Mouse (Mus musculus) myocyte (in vitro differentiated cells): ENCODE measurements around the gene Ss18l2. TPM values are rescaled to one million over a fixed set of nuclear protein-coding genes. Genes with fewer than 3 reads are reported as not detected.

Experiments used
- H3K27me3 ChIP-seq: one replicate; pipeline ENCODE4 v1.6.1; 2011; ENCODE audit not compliant: control insufficient read depth, insufficient read depth, insufficient read length
- H3K36me3 ChIP-seq: one replicate; pipeline ENCODE4 v1.6.1; 2011; ENCODE audit not compliant: control insufficient read depth, insufficient read depth
- H3K4me2 ChIP-seq: one replicate; pipeline ENCODE4 v1.6.1; 2011; ENCODE audit warnings: low read depth, control low read depth
- H3K4me3 ChIP-seq: one replicate; pipeline ENCODE4 v1.5.1; 2011; ENCODE audit warnings: mild to moderate bottlenecking, control low read depth, moderate library complexity
- H3K79me2 ChIP-seq: one replicate; pipeline ENCODE4 v1.6.1; 2011; ENCODE audit not compliant: control insufficient read depth, insufficient read depth
- H3ac ChIP-seq: one replicate; pipeline ENCODE4 v1.6.1; 2011; ENCODE audit not compliant: control insufficient read depth, insufficient read length
- CEBPB ChIP-seq: IDR thresholded peaks from 2 replicates; pipeline ENCODE4 v1.6.1; 2011; ENCODE audit warnings: mild to moderate bottlenecking, moderate library complexity; ENCODE audit not compliant: poor library complexity, insufficient read depth, severe bottlenecking
- E2F4 ChIP-seq: IDR thresholded peaks from one replicate; pipeline ENCODE4 v1.6.1; 2011; ENCODE audit warnings: mild to moderate bottlenecking, control low read depth, moderate library complexity; ENCODE audit not compliant: insufficient read depth
- MAX ChIP-seq: IDR thresholded peaks from one replicate; pipeline ENCODE4 v1.6.1; 2011; ENCODE audit warnings: low read depth, mild to moderate bottlenecking, control low read depth
- MYOD1 ChIP-seq, 3 experiments: IDR thresholded peaks; one replicate each; pipeline ENCODE4 v1.6.1; 2011; ENCODE audit warnings: control low read depth in 2 of 3, low read depth in 2 of 3, mild to moderate bottlenecking in 2 of 3, moderate library complexity in 1 of 3; ENCODE audit not compliant: insufficient read length in 2 of 3, control insufficient read depth in 1 of 3
- MYOG ChIP-seq, 3 experiments: IDR thresholded peaks; one replicate each; pipeline ENCODE4 v1.6.1; 2011; ENCODE audit warnings: control low read depth in 2 of 3, low read depth in 2 of 3, mild to moderate bottlenecking in 2 of 3; ENCODE audit not compliant: insufficient read length in 2 of 3, control insufficient read depth in 1 of 3, insufficient read depth in 1 of 3
- POLR2A ChIP-seq: IDR thresholded peaks from one replicate; pipeline ENCODE4 v1.6.1; 2011; ENCODE audit warnings: low read depth, mild to moderate bottlenecking, control low read depth, moderate library complexity; ENCODE audit not compliant: insufficient read length
- POLR2AphosphoS2 ChIP-seq: IDR thresholded peaks from one replicate; pipeline ENCODE4 v1.6.1; 2011; ENCODE audit warnings: low read depth, control low read depth; ENCODE audit not compliant: insufficient read length
- REST ChIP-seq: IDR thresholded peaks from one replicate; pipeline ENCODE4 v1.6.1; 2011; ENCODE audit warnings: mild to moderate bottlenecking, control low read depth, moderate library complexity; ENCODE audit not compliant: insufficient read depth, insufficient read length
- SRF ChIP-seq: IDR thresholded peaks from one replicate; pipeline ENCODE4 v1.6.1; 2011; ENCODE audit warnings: low read depth; ENCODE audit not compliant: control insufficient read depth, insufficient read length
- TCF12 ChIP-seq: IDR thresholded peaks from one replicate; pipeline ENCODE4 v1.6.1; 2011; ENCODE audit warnings: mild to moderate bottlenecking, control low read depth; ENCODE audit not compliant: poor library complexity, insufficient read depth, severe bottlenecking
- TCF3 ChIP-seq: IDR thresholded peaks from one replicate; pipeline ENCODE4 v1.6.1; 2011; ENCODE audit warnings: low read depth, control low read depth; ENCODE audit not compliant: insufficient read length
- USF1 ChIP-seq: IDR thresholded peaks from one replicate; pipeline ENCODE4 v1.6.1; 2011; ENCODE audit warnings: low read depth, mild to moderate bottlenecking, control low read depth, moderate library complexity
- polyA plus RNA-seq: library from polyadenylated mRNA; unstranded; fragments of >200 nt; fragmentation: generic; extraction: Trizol; gene quantifications from one replicate; pipeline ENCODE4 v1.2.1, GENCODE M21; 2012; ENCODE audit warnings: missing spikeins

Gene Ss18l2
- polyA plus RNA-seq, 1 experiment, result 81.5 TPM

DNA sequence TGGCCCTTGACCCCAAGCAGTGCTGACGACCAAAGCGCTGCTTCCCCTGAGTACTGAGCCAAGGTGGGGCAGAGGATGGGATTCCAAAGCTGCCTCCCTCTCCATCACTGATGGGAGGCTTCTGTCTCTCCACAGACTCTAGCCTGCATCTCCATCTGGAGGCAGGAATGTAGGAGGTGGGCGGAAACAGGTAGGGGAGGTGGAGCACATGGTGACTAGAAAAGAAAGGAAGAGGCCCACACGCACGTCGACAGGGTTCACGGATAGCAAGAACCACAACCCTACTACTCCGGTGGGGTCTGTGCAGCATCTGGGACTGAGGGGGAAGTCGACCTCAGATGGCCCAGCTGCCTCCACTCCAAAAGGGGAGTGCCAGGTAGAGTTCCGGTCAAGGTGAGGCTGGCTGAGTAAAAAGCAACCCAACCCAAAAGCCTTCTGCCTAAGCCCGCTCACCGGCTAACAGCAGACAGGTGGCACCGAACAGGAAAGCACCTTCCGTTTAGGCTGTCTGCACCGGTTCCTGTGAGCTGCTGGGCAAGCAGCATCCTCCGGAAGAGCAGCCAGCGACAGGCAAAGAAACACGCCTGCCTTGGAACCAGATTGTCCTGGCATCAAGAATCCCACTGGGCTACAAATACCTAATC, 28.0 kb upstream of the Ss18l2 start:
- TF ChIP-seq E2F4, result no peak
- no peak for TF ChIP-seq MAX
- no peak for TF ChIP-seq TCF3
- TF ChIP-seq SRF, result no peak
- TF ChIP-seq CEBPB, result no peak
- no peak for TF ChIP-seq POLR2A
- no peak for TF ChIP-seq POLR2AphosphoS2
- TF ChIP-seq TCF12, result no peak
- TF ChIP-seq MYOG (IDR thresholded peaks at IDR 0.05; ENCODE audit: control insufficient read depth in 1 of 3, insufficient read depth in 1 of 3, insufficient read length in 2 of 3, low read depth in 2 of 3), result no peak
- TF ChIP-seq REST, result no peak
- TF ChIP-seq USF1, result no peak
- no peak for TF ChIP-seq MYOD1 (IDR thresholded peaks at IDR 0.05; ENCODE audit: control insufficient read depth in 1 of 3, insufficient read length in 2 of 3, low read depth in 2 of 3)
- no peak overlapping the region for H3K4me3 ChIP-seq
- no peaks in the 10 kb centered on the region for H3K36me3 ChIP-seq
- H3K4me2 ChIP-seq, result no peak overlapping the region
- no peaks in the 10 kb centered on the region for H3K27me3 ChIP-seq
- H3K79me2 ChIP-seq, result no peaks in the 10 kb centered on the region
- H3ac ChIP-seq, result no peak overlapping the region

DNA sequence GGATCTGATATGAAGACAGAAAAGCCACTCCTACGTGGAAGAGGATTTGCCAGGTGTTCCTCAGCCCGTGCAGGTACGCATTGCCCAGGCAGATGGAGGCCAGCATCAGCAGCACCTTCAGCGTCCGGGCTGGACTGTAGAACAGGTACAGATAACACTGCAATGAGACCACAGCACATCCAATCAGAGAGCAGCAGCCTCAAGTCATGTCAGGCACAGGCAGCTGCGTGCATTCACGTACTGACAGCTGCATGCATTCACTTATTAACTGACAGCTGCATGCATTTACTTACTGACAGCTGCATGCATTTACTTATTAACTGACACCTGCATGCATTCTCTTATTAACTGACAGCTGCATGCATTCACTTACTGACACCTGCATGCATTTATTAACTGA, 25.4 kb upstream of the Ss18l2 start:
- no peak overlapping the region for H3K4me3 ChIP-seq
- no peaks in the 10 kb centered on the region for H3K36me3 ChIP-seq
- H3K27me3 ChIP-seq, result no peaks in the 10 kb centered on the region
- peak in 2 of 3 experiments; percentile 21 to 79 for TF ChIP-seq MYOG (IDR thresholded peaks at IDR 0.05; ENCODE audit: control insufficient read depth in 1 of 3, insufficient read depth in 1 of 3, insufficient read length in 2 of 3, low read depth in 2 of 3)
- TF ChIP-seq MAX, result no peak
- peak in 2 of 3 experiments; percentile 62 to 64 for TF ChIP-seq MYOD1 (IDR thresholded peaks at IDR 0.05; ENCODE audit: control insufficient read depth in 1 of 3, insufficient read length in 2 of 3, low read depth in 2 of 3)
- H3K79me2 ChIP-seq, result no peaks in the 10 kb centered on the region
- no peak overlapping the region for H3K4me2 ChIP-seq
- no peak overlapping the region for H3ac ChIP-seq

DNA sequence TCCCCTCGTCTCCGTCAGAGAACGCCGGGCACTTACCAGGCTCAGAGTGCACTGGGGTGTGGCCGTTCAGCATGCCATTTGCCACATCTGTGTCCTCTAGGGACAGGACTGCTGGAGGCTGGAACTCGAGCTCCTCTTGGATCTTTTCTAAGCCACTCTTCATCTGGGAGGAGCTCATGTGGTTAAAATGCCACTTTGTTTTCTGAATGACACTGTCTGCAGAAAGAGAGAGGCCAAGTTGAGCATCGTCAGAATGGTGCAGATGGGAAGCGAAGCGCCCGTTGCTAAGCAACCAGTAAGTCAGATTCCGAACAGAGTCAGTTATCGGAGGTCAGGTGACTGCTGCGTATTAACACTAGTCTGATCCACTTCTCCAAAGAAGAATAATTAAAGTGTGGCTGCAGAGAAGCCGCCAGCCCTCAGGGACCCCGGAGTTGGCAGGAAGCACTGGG, 19.9 kb upstream of the Ss18l2 start:
- Histone ChIP-seq H3K4me2 (no peak overlapping the region), H3K4me3 (no peak overlapping the region), H3ac (no peak overlapping the region), H3K36me3 (no peaks in the 10 kb centered on the region), H3K27me3 (no peaks in the 10 kb centered on the region), H3K79me2 (no peaks in the 10 kb centered on the region)
- TF ChIP-seq MYOD1 (IDR thresholded peaks at IDR 0.05; ENCODE audit: control insufficient read depth in 1 of 3, insufficient read length in 2 of 3, low read depth in 2 of 3), result no peak
- TF ChIP-seq SRF, result no peak
- TF ChIP-seq E2F4, result no peak
- no peak for TF ChIP-seq USF1
- no peak for TF ChIP-seq MAX
- no peak for TF ChIP-seq POLR2AphosphoS2
- no peak for TF ChIP-seq REST
- TF ChIP-seq TCF3, result no peak
- no peak for TF ChIP-seq TCF12
- no peak for TF ChIP-seq MYOG (IDR thresholded peaks at IDR 0.05; ENCODE audit: control insufficient read depth in 1 of 3, insufficient read depth in 1 of 3, insufficient read length in 2 of 3, low read depth in 2 of 3)
- no peak for TF ChIP-seq CEBPB
- TF ChIP-seq POLR2A, result no peak

DNA sequence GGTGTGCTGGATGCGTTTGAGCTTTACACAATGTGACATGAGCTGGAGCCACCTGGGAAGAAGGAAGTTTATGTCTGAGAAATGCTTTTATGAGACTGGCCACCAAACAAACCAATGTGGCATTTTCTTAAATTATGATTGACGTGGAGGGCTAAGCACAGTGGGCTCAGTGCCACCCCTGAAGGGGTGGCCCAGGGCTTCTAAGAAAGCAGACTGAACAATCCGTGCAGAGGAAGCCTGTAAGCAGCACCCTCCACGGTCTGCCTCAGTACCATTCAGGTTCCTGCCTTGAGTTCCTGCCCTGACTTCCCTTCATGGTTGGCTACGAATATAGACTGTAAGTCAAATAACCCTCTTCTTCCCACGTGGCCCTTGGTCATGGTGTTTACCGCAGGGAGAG, 19.4 kb upstream of the Ss18l2 start:
- Histone ChIP-seq H3K36me3 (no peaks in the 10 kb centered on the region), H3ac (no peak overlapping the region), H3K4me3 (no peak overlapping the region), H3K4me2 (no peak overlapping the region), H3K79me2 (no peaks in the 10 kb centered on the region), H3K27me3 (no peaks in the 10 kb centered on the region)
- no peak for TF ChIP-seq POLR2AphosphoS2
- TF ChIP-seq MYOD1 (IDR thresholded peaks at IDR 0.05; ENCODE audit: control insufficient read depth in 1 of 3, insufficient read length in 2 of 3, low read depth in 2 of 3), result no peak
- TF ChIP-seq MAX, result no peak
- TF ChIP-seq CEBPB, result no peak
- no peak for TF ChIP-seq USF1
- TF ChIP-seq MYOG (IDR thresholded peaks at IDR 0.05; ENCODE audit: control insufficient read depth in 1 of 3, insufficient read depth in 1 of 3, insufficient read length in 2 of 3, low read depth in 2 of 3), result no peak
- TF ChIP-seq SRF, result no peak
- TF ChIP-seq POLR2A, result no peak
- no peak for TF ChIP-seq E2F4
- no peak for TF ChIP-seq REST
- TF ChIP-seq TCF3, result no peak
- TF ChIP-seq TCF12, result no peak

DNA sequence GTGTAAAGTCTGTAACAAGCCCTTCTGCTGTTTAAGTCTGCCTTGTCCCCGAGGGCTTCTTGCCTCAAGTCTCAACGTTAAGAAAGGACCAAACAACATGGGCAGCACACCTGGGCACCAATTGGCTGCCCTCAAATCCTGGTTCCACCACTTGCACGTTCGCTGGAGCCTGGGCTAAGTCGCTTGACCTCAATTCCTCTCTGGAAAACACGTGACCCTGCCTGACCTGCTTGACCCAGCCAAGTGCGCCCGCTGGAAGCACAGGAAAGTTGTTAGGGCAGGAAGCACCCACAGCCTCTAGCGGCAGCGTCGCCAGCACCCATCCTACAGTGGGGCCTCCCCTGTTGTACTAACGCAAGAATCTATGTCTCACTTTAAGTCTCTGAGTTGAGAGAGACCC, 15.4 kb upstream of the Ss18l2 start:
- Histone ChIP-seq H3K27me3 (no peaks in the 10 kb centered on the region), H3ac (no peak overlapping the region), H3K4me2 (no peak overlapping the region), H3K79me2 (no peaks in the 10 kb centered on the region), H3K36me3 (no peaks in the 10 kb centered on the region), H3K4me3 (no peak overlapping the region)
- TF ChIP-seq E2F4 (no peak), TCF3 (no peak), MYOG (IDR thresholded peaks at IDR 0.05; ENCODE audit: control insufficient read depth in 1 of 3, insufficient read depth in 1 of 3, insufficient read length in 2 of 3, low read depth in 2 of 3) (no peak), MAX (no peak), TCF12 (no peak), MYOD1 (IDR thresholded peaks at IDR 0.05; ENCODE audit: control insufficient read depth in 1 of 3, insufficient read length in 2 of 3, low read depth in 2 of 3) (no peak), SRF (no peak), CEBPB (no peak), POLR2AphosphoS2 (no peak)
